Mouse (Mus musculus) stomach, embryonic 16.5 days (tissue): ENCODE results near the gene Dhodh. TPM values are rescaled to one million over a fixed set of nuclear protein-coding genes. Genes with fewer than 3 reads are reported as not detected.

Source experiments
- ATAC-seq: fragments of 200-750 bp; cut with Nextera tagmentation; 2 replicates; pipeline ENCODE4 v1.8.0; 2017; ENCODE audit warnings: moderate number of reproducible peaks, moderate TSS enrichment; ENCODE audit not compliant: insufficient read depth, low FRiP score
- H3K27ac ChIP-seq: fragments of 300-500 bp; sonication (generic); 2 replicates; pipeline ENCODE4 v1.5.1; 2014; ENCODE audit warnings: low read length
- H3K27me3 ChIP-seq: fragments of 300-500 bp; sonication (generic); 2 replicates; pipeline ENCODE4 v1.6.1; 2014; ENCODE audit warnings: low read length, control low read depth, mixed read lengths; ENCODE audit not compliant: control insufficient read depth, insufficient read depth
- H3K36me3 ChIP-seq: fragments of 300-500 bp; sonication (generic); 2 replicates; pipeline ENCODE4 v1.6.1; 2014; ENCODE audit warnings: low read length; ENCODE audit not compliant: control insufficient read depth, insufficient read depth
- H3K4me1 ChIP-seq: fragments of 300-500 bp; sonication (generic); 2 replicates; pipeline ENCODE4 v1.6.1; 2014; ENCODE audit warnings: low read length, control low read depth, mixed read lengths; ENCODE audit not compliant: control insufficient read depth, insufficient read depth
- H3K4me2 ChIP-seq: fragments of 300-500 bp; sonication (generic); 2 replicates; pipeline ENCODE4 v1.6.1; 2014; ENCODE audit warnings: low read depth, low read length, mixed read lengths
- H3K4me3 ChIP-seq: fragments of 300-500 bp; sonication (generic); replicated peaks from 2 replicates; pipeline ENCODE4 v1.5.1; 2014; ENCODE audit warnings: mild to moderate bottlenecking, low read length
- H3K9ac ChIP-seq: fragments of 300-500 bp; sonication (generic); 2 replicates; pipeline ENCODE4 v1.6.1; 2014; ENCODE audit warnings: low read length
- H3K9me3 ChIP-seq: fragments of 300-500 bp; sonication (generic); replicated peaks from 2 replicates; pipeline ENCODE4 v1.6.1; 2016; ENCODE audit warnings: low read length, control low read depth; ENCODE audit not compliant: control insufficient read depth
- WGBS: fragments of 180-500 bp; shearing (Covaris S2); extraction: QIAGEN DNeasy Blood & Tissue Kit; methylation state at CpG from one replicate; pipeline ENCODE4 v1.1.7; 2014; 5-methylcytosine and 5-hydroxymethylcytosine counted together
- polyA plus RNA-seq: library from polyadenylated mRNA; unstranded; fragments of >200 nt; fragmentation: Nextera tagmentation; extraction: Ambion mirVana; gene quantifications from 2 replicates; pipeline ENCODE4 v1.2.1, GENCODE M21; 2015

Dhodh gene
- polyA plus RNA-seq, 1 experiment from 2014 or later, result 41.1 TPM

DNA sequence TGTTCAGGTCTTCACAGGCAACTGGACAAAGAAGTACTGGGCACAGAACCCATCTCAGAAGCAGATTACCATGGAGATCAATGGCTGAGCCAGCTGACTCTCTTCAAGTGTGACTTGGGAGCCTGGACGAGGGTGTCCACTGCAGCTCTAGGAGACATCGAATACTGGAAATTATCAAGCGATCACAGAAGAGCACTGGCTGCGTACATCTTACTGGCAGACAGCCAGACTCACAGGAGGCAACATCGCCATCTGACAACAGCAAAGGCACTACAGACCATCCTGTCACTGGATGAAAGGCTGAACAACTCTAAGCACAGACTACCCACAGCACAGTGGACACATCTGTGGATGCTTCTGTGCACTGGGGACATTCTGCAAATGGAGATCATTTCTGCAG lies 16.3 kb downstream of the Dhodh start:
- Histone ChIP-seq H3K4me2 (no peak overlapping the region), H3K4me3 (no peak overlapping the region), H3K27ac (no peak overlapping the region), H3K36me3 (no peaks in the 10 kb centered on the region), H3K9ac (no peak overlapping the region), H3K4me1 (no peaks in the 10 kb centered on the region), H3K27me3 (no peaks in the 10 kb centered on the region), H3K9me3 (no peaks in the 10 kb centered on the region)
- 78% methylated on average over 5 of the region's 5 CpGs for WGBS
- ATAC-seq, result no peak

DNA sequence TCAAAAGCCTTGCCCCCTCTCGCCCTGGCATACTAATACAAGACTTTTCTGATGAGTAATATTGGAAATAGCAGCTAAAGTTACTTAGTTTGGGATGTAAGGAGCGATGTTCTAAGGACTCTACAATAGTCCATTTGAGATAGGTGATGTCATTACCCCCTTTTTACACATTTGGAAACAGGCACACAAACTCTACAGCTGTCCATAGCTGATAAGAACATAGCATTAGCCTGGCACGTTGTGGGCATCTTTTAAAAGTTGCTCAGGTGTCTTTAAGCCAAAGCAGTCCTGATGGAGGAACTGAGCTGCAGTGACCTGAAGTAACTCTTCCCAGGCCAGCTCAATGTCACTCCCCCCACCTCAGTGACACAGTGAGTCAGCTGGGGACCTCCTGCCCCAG lies 17.1 kb downstream of the Dhodh start:
- no peak for ATAC-seq
- no peak overlapping the region for H3K4me2 ChIP-seq
- WGBS, result 84% methylated on average over 3 of the region's 3 CpGs
- no peaks in the 10 kb centered on the region for H3K4me1 ChIP-seq
- no peak overlapping the region for H3K27ac ChIP-seq
- H3K27me3 ChIP-seq, result no peaks in the 10 kb centered on the region
- no peak overlapping the region for H3K9ac ChIP-seq
- no peaks in the 10 kb centered on the region for H3K9me3 ChIP-seq
- no peak overlapping the region for H3K4me3 ChIP-seq
- H3K36me3 ChIP-seq, result no peaks in the 10 kb centered on the region

DNA sequence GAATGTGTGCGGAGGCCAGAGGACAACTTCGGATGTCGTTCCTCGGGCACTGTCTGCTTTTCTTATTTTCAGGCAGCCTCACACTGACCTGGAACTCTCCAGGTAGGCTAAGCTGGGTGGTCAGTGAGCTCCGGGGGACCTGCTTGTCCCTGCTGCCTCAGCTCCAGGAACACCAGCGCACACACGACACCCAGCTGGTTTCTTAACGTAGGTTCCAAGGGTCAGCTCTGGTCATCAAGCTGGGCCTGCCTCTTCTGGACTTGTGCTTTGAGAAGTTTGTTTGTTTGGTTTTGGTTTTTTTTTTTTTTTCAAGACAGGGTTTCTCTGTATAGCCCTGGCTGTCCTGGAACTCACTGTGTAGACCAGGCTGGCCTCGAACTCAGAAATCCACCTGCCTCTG lies 17.6 kb downstream of the Dhodh start:
- Histone ChIP-seq H3K4me2 (no peak overlapping the region), H3K36me3 (no peaks in the 10 kb centered on the region), H3K9me3 (no peaks in the 10 kb centered on the region), H3K9ac (no peak overlapping the region), H3K4me3 (no peak overlapping the region), H3K4me1 (no peaks in the 10 kb centered on the region), H3K27ac (no peak overlapping the region), H3K27me3 (no peaks in the 10 kb centered on the region)
- no peak for ATAC-seq
- WGBS, result 86% methylated on average over 9 of the region's 9 CpGs

- Histone ChIP-seq H3K27ac (peak overlapping the region; percentile 57; the same call in 1 of the 2 replicates), H3K9me3 (no peaks in the 10 kb centered on the region), H3K4me3 (no peak overlapping the region), H3K4me1 (no peaks in the 10 kb centered on the region), H3K9ac (no peak overlapping the region), H3K36me3 (no peaks in the 10 kb centered on the region), H3K4me2 (no peak overlapping the region), H3K27me3 (no peaks in the 10 kb centered on the region)
- peak; percentile 68 for ATAC-seq
- WGBS, result 45% methylated on average over 7 of the region's 7 CpGs
Measured at GRCm38 (mm10) chr8:109586972-109587504, 21.4 kb downstream of the Dhodh start.

- no peak overlapping the region for H3K4me3 ChIP-seq
- no peak for ATAC-seq
Measured at GRCm38 (mm10) chr8:109585652-109586051, 22.8 kb downstream of the Dhodh start.

DNA sequence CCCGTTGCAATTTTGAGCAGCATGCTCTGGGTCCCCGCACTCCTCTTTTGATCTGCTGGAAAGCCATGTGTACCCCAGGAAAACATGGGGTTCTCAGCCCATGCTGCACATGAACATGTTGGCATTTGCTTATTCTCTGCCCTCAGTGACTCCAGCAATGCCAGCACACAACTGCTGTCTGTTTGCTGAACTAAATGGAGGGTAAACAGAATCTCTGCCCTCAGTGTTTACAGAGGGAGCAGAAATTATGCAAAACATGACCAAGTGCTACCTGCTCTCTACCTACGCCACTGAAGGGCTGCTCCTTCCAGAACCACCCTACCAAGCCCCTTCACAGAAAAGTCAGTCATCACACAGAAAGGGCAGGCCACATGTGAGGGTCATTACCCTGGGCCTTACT lies 23.6 kb downstream of the Dhodh start:
- Histone ChIP-seq H3K9ac (no peak overlapping the region), H3K4me1 (no peaks in the 10 kb centered on the region), H3K4me2 (no peak overlapping the region), H3K27ac (no peak overlapping the region), H3K27me3 (no peaks in the 10 kb centered on the region), H3K36me3 (no peaks in the 10 kb centered on the region), H3K4me3 (no peak overlapping the region), H3K9me3 (no peaks in the 10 kb centered on the region)
- WGBS, result 64% methylated on average over 3 of the region's 3 CpGs
- no peak for ATAC-seq

More at GRCm38 (mm10) chr8:109585652-109586051, 22.8 kb downstream of the Dhodh start:
- Histone ChIP-seq H3K4me2 (no peak overlapping the region), H3K36me3 (no peaks in the 10 kb centered on the region), H3K4me1 (no peaks in the 10 kb centered on the region), H3K9ac (no peak overlapping the region), H3K9me3 (no peaks in the 10 kb centered on the region), H3K27me3 (no peaks in the 10 kb centered on the region), H3K27ac (no peak overlapping the region)

DNA sequence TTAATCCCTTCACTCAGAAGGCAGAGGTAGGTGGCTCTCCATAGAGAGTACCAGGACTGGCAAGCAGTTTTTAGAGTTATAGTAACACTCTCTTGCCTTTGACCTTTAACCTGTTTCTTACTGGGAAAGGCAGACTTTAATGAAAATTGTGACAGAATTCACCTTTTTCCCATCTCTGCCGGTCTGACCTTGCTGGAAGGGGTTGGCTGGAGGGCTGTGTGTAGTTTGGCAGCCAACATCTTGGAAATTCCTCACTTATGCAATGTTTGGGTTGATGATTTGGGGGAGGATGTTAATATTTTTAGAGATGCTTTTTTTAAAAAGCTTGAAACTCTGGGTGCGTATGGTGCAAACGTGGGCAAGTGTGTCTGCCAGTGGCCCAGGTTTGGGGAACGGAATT lies 24.2 kb downstream of the Dhodh start:
- H3K4me2 ChIP-seq, result no peak overlapping the region
- no peak overlapping the region for H3K27ac ChIP-seq
- H3K4me1 ChIP-seq, result no peaks in the 10 kb centered on the region
- no peaks in the 10 kb centered on the region for H3K27me3 ChIP-seq
- H3K9me3 ChIP-seq, result no peaks in the 10 kb centered on the region
- H3K4me3 ChIP-seq, result no peak overlapping the region
- WGBS, result 82% methylated on average over 4 of the region's 4 CpGs
- H3K36me3 ChIP-seq, result no peaks in the 10 kb centered on the region
- no peak overlapping the region for H3K9ac ChIP-seq
- ATAC-seq, result no peak

- Histone ChIP-seq H3K27me3 (no peaks in the 10 kb centered on the region), H3K9ac (no peak within 1 kb of the TSS), H3K27ac (no peak within 1 kb of the TSS), H3K4me3 (no peak within 1 kb of the TSS), H3K36me3 (no peaks in the 10 kb centered on the region), H3K4me1 (no peaks in the 10 kb centered on the region), H3K4me2 (no peak within 1 kb of the TSS), H3K9me3 (no peaks in the 10 kb centered on the region)
- ATAC-seq, result no peak
- 44% methylated on average over 8 of the region's 8 CpGs for WGBS
Measured at GRCm38 (mm10) chr8:109578900-109579301, 29.6 kb downstream of the Dhodh start, which contains the start of gene Hp. Gene Hp (minus strand): TSS chr8:109579172.

GRCm38 (mm10) chr8:109576311-109576710 lies 32.2 kb downstream of the Dhodh start:
- no peaks in the 10 kb centered on the region for H3K27me3 ChIP-seq
- no peaks in the 10 kb centered on the region for H3K36me3 ChIP-seq
- WGBS, result 57% methylated on average over 4 of the region's 4 CpGs
- no peak overlapping the region for H3K4me2 ChIP-seq
- H3K4me1 ChIP-seq, result no peaks in the 10 kb centered on the region
- H3K9me3 ChIP-seq, result no peaks in the 10 kb centered on the region
- no peak overlapping the region for H3K4me3 ChIP-seq
- no peak overlapping the region for H3K9ac ChIP-seq
- peak; percentile 15; the same call in 1 of the 2 replicates for ATAC-seq
- no peak overlapping the region for H3K27ac ChIP-seq

DNA sequence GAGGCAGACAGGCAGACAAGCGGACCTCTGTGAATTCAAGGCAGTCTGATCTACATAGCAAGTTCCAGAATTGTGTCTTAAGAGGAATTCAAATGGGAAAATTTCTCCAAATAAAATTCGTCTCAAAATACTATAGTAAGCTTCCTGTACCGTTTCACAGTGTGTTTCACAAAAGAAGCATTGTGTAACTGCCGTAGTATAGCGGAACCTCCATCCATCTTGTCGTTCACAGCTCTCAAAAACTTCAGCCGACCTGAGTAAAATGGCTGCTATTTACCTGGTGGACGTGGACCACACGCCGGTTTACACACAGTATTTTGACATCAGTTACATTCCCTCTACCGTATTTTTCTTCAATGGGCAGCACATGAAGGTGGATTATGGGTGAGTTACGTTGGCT lies 37.3 kb downstream of the Dhodh start:
- H3K36me3 ChIP-seq, result no peaks in the 10 kb centered on the region
- no peak overlapping the region for H3K27ac ChIP-seq
- H3K4me2 ChIP-seq, result no peak overlapping the region
- H3K27me3 ChIP-seq, result no peaks in the 10 kb centered on the region
- H3K4me1 ChIP-seq, result peaks cover 7% of the 10 kb centered on the region
- no peak overlapping the region for H3K9ac ChIP-seq
- 86% methylated on average over 12 of the region's 12 CpGs for WGBS
- ATAC-seq, result no peak
- no peaks in the 10 kb centered on the region for H3K9me3 ChIP-seq
- H3K4me3 ChIP-seq, result no peak overlapping the region
